Mouse (Mus musculus) spleen, adult 18-20 months (tissue): ENCODE measurements at regions not wholly inside any gene's neighbourhood (a gene's known extent, or its start where the extent isn't known, plus 50 kb on each side); places are given as distances from the start of the nearest gene placed in this dataset.

Experiments used
- DNase-seq, 2 experiments: peaks; one replicate each; pipeline ENCODE4 v3.0.0; 2022; ENCODE audit warnings: mixed read lengths in 2 of 2

- no peak for DNase-seq
These were observed 134.6 kb downstream of the Sh2d4b start for GRCm38 (mm10) chr14:40758441-40758840.

GRCm38 (mm10) chr14:40740541-40740940 is 152.5 kb downstream of the Sh2d4b start:
- no peak for DNase-seq

- DNase-seq: peak in 1 of 2 experiments; percentile 3
These were observed 161.2 kb downstream of the Sh2d4b start for GRCm38 (mm10) chr14:40731861-40732260.

GRCm38 (mm10) chr14:40708981-40709531 is 184.0 kb downstream of the Sh2d4b start:
- no peak for DNase-seq

- DNase-seq: no peak
These were observed 185.6 kb downstream of the Sh2d4b start for GRCm38 (mm10) chr14:40707419-40707818.

GRCm38 (mm10) chr14:40703451-40703850 is 189.6 kb downstream of the Sh2d4b start:
- DNase-seq: no peak

GRCm38 (mm10) chr14:40681711-40682110 is 211.4 kb downstream of the Sh2d4b start:
- DNase-seq: no peak

GRCm38 (mm10) chr14:40653558-40653957 is 239.5 kb downstream of the Sh2d4b start:
- no peak for DNase-seq
